Mouse (Mus musculus) embryonic facial prominence, embryonic 13.5 days (tissue): ENCODE results near the gene Ogfod2. TPM values are rescaled to one million over a fixed set of nuclear protein-coding genes. Genes with fewer than 3 reads are reported as not detected.

Experiments used
- ATAC-seq: fragments of 200-750 bp; cut with Nextera tagmentation; 2 replicates; pipeline ENCODE4 v1.8.0; 2017; ENCODE audit warnings: low read depth; ENCODE audit not compliant: insufficient number of reproducible peaks, insufficient read depth, low FRiP score, low TSS enrichment
- H3K27ac ChIP-seq: fragments of 300-500 bp; sonication (generic); 2 replicates; pipeline ENCODE4 v1.5.1; 2015; ENCODE audit warnings: moderate library complexity, mild to moderate bottlenecking, inconsistent platforms
- H3K27me3 ChIP-seq: fragments of 300-500 bp; sonication (generic); 2 replicates; pipeline ENCODE4 v1.6.1; 2015; ENCODE audit warnings: mild to moderate bottlenecking, inconsistent platforms
- H3K36me3 ChIP-seq: fragments of 300-500 bp; sonication (generic); 2 replicates; pipeline ENCODE4 v1.6.1; 2015; ENCODE audit warnings: mild to moderate bottlenecking, inconsistent platforms
- H3K4me1 ChIP-seq: fragments of 300-500 bp; sonication (generic); 2 replicates; pipeline ENCODE4 v1.6.1; 2015; ENCODE audit warnings: inconsistent platforms
- H3K4me2 ChIP-seq: fragments of 300-500 bp; sonication (generic); 2 replicates; pipeline ENCODE4 v1.6.1; 2015; ENCODE audit warnings: moderate library complexity, mild to moderate bottlenecking, inconsistent platforms
- H3K4me3 ChIP-seq: fragments of 300-500 bp; sonication (generic); 2 replicates; pipeline ENCODE4 v1.5.1; 2015; ENCODE audit warnings: mild to moderate bottlenecking, inconsistent platforms
- H3K9ac ChIP-seq: fragments of 300-500 bp; sonication (generic); 2 replicates; pipeline ENCODE4 v1.6.1; 2015; ENCODE audit warnings: mild to moderate bottlenecking, inconsistent platforms
- H3K9me3 ChIP-seq: fragments of 300-500 bp; sonication (generic); 2 replicates; pipeline ENCODE4 v1.6.1; 2016; ENCODE audit warnings: inconsistent platforms
- WGBS: fragments of 180-500 bp; shearing (Covaris S2); methylation state at CpG from one replicate; pipeline ENCODE4 v1.1.7; 2015; ENCODE audit warnings: mixed read lengths; 5-methylcytosine and 5-hydroxymethylcytosine counted together
- polyA plus RNA-seq: library from polyadenylated mRNA; unstranded; fragments of >200 nt; fragmentation: Nextera tagmentation; extraction: Ambion mirVana; gene quantifications from 2 replicates; pipeline ENCODE4 v1.2.1, GENCODE M21; 2015

Ogfod2 gene
- polyA plus RNA-seq, 1 experiment from 2014 or later, result 20.7 TPM

DNA sequence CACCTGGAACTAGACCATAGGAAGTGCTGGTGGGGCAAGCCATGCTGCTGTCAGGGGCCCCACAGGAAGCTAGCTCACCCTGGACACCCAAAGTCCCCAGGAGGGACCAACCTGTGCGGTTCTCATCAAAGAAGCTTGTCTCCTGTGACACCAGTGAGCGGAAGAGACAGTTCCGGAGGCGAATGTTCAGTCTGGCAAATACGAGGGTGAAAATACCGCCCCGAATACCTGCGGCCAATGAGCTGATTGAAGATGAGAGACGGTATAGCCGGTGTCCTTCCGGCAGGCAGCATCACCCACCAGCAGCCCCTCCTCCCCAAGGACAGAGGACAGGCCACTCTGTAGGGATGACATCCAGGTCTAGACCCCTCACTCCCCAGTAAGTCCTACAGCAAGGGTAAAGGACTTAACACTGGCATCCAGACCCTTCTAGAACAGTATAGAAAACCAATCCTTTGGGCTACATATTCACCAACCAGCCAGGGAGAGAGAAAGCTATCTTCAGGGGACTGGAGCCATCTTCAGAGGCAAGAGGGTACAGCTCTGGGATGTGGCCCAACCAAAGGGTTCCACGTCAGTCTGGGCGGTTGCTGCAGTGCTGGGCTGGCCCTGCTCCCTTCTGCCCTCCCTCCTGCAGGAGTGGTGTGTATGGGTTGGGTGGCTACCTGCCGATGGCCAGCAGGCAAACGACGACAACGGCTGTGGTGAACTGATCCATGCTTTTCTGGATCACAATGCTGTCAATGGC is 29.0 kb upstream of the Ogfod2 start:
- WGBS, result 90% methylated on average over 17 of the region's 17 CpGs
- Histone ChIP-seq H3K9me3 (no peaks in the 10 kb centered on the region), H3K27ac (no peak overlapping the region), H3K36me3 (no peaks in the 10 kb centered on the region), H3K4me3 (no peak overlapping the region), H3K9ac (no peak overlapping the region), H3K4me1 (peaks cover 12% of the 10 kb centered on the region; the same call in 1 of the 2 replicates), H3K27me3 (no peaks in the 10 kb centered on the region), H3K4me2 (no peak overlapping the region)
- ATAC-seq, result no peak

DNA sequence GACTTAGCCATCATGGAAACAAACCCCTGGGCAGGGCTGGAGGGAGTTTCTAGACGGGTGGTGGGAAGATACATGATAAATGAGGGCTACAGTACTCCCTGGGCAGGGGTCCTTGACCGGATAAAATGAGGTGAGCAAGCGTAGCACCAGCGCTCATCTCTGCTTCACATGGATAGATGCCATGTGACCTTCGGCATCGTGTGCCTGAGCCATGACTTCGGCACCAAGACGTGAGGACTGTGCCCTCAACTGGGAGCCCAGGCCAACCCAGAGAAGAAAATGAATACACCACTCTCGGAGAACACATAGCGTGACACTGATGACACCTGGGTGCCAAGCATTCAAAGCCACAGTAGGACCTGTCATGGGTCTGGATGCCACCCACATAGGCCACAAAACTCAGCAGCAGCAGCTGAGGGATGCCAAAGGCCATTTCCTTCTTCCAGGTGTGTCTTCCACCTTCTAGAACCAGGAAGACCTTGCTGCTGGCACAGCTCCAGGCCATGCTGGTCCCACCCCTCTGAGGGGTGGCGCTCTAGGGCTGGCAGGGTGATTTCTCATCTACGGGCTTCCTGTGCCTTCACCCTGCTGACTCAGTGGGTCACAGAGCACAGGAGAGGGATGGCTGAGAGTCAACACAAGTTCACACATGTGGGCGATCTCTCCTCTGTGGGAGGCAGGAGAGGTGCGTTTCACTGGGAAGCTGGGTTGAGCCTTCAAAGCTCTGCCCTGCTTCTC is 28.1 kb upstream of the Ogfod2 start:
- Histone ChIP-seq H3K9me3 (no peaks in the 10 kb centered on the region), H3K4me1 (peaks cover 4% of the 10 kb centered on the region; the same call in 1 of the 2 replicates), H3K4me3 (no peak overlapping the region), H3K27ac (no peak overlapping the region), H3K36me3 (no peaks in the 10 kb centered on the region), H3K4me2 (no peak overlapping the region), H3K27me3 (no peaks in the 10 kb centered on the region), H3K9ac (no peak overlapping the region)
- ATAC-seq, result no peak
- WGBS, result 80% methylated on average over 14 of the region's 14 CpGs

DNA sequence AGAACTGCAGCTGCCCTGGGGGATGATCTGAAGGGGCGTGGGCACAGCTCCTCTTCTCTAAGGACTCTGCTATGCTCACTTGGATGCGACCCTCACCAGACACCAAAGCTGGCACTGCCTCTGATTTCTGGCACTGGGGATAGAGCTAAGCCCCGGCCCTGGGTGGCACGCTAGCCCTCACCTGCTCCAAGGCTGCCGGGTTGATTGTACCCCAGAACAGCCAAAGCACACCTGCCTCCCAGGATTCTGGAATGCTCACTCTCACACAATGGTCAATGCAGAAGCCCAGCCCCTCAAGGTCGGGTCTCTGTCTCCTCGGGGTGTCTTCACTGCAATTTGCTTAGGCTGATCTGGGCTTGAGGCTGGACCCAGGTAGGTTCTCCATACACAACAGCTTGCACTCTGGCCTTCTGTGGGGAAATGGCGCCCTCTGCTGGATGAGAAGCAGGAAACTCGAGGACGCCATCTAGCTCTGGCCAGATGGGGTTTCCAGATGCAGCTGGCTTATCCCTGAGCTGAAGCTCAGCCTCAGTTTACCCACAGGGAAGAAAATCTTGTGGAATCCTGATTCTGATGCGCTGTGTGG is 27.4 kb upstream of the Ogfod2 start:
- no peak overlapping the region for H3K4me2 ChIP-seq
- no peaks in the 10 kb centered on the region for H3K27me3 ChIP-seq
- no peaks in the 10 kb centered on the region for H3K9me3 ChIP-seq
- H3K9ac ChIP-seq, result no peak overlapping the region
- ATAC-seq, result no peak
- WGBS, result 41% methylated on average over 11 of the region's 11 CpGs
- no peaks in the 10 kb centered on the region for H3K36me3 ChIP-seq
- H3K4me1 ChIP-seq, result no peaks in the 10 kb centered on the region
- no peak overlapping the region for H3K4me3 ChIP-seq
- no peak overlapping the region for H3K27ac ChIP-seq

DNA sequence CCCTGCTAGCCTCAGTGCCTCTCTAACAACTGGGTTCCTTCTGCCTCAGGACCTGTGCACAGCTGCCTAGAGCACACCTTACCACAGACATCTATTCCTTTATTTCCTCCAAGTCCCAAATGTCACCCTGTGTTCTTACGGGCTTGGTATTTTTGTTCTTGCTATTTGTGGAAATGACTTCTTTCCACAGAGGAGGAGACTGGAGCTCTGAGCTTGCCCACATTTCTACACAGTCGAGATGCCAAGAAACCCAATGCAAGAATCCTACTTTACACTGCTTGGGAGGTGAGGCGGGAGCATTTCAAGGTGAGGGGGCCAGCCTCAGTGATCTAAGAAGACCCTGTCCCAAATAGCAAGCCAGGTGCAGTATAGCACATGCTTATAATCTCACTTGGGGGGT is 26.6 kb upstream of the Ogfod2 start:
- 77% methylated on average over 3 of the region's 3 CpGs for WGBS
- Histone ChIP-seq H3K27me3 (no peaks in the 10 kb centered on the region), H3K9me3 (no peaks in the 10 kb centered on the region), H3K27ac (no peak overlapping the region), H3K4me1 (no peaks in the 10 kb centered on the region), H3K4me2 (no peak overlapping the region), H3K36me3 (no peaks in the 10 kb centered on the region), H3K9ac (peak overlapping the region; percentile 21; the same call in 1 of the 2 replicates), H3K4me3 (no peak overlapping the region)
- ATAC-seq, result no peak

DNA sequence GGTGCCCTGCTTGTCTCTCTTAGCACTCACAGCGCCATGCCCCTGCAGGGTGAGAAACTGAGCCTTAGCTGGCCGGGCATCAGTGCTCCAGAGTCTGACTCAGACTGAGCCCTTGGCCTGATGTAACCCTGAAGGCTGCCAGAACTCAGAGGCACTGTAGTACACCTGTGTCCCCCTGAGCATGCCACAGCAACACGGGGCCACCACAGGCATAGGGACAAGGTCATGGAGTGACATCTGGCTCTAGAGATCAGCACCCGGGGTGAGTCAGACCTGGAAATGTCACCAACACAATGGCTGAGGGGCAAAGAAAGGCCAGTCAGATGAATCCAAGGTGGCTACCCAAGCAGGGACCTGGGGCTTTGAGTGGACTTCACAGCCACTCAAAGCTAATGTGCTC is 25.2 kb upstream of the Ogfod2 start:
- H3K9ac ChIP-seq, result no peak overlapping the region
- H3K27ac ChIP-seq, result no peak overlapping the region
- no peak overlapping the region for H3K4me2 ChIP-seq
- ATAC-seq, result no peak
- H3K27me3 ChIP-seq, result no peaks in the 10 kb centered on the region
- no peaks in the 10 kb centered on the region for H3K36me3 ChIP-seq
- whole genome bisulfite sequencing, result 88% methylated on average over 4 of the region's 4 CpGs
- no peak overlapping the region for H3K4me3 ChIP-seq
- H3K9me3 ChIP-seq, result no peaks in the 10 kb centered on the region
- no peaks in the 10 kb centered on the region for H3K4me1 ChIP-seq

DNA sequence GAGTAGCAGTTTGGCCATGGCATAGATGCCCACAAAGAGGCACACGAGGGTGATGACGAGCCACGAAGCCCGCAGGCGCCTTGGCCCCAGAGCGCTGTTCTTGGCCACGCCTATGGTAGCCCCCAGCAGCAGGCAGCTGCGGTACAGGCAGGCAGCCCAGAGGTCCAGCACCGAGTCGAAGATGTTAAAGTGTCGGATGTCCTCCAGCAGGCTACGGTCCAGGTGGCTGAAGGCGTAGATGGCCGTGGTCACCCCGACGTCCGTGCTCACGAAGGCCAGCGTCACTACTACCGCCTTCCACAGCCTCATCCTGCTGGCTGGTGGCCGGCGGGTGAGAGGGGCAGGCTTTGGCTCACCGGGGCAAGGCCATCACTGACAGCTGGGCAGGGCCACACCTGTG is 22.2 kb upstream of the Ogfod2 start:
- no peak overlapping the region for H3K4me3 ChIP-seq
- peaks cover 7% of the 10 kb centered on the region for H3K27me3 ChIP-seq
- no peak overlapping the region for H3K9ac ChIP-seq
- H3K36me3 ChIP-seq, result no peaks in the 10 kb centered on the region
- peaks cover 5% of the 10 kb centered on the region for H3K4me1 ChIP-seq
- H3K27ac ChIP-seq, result no peak overlapping the region
- ATAC-seq, result no peak
- no peaks in the 10 kb centered on the region for H3K9me3 ChIP-seq
- no peak overlapping the region for H3K4me2 ChIP-seq
- WGBS, result 83% methylated on average over 23 of the region's 23 CpGs

DNA sequence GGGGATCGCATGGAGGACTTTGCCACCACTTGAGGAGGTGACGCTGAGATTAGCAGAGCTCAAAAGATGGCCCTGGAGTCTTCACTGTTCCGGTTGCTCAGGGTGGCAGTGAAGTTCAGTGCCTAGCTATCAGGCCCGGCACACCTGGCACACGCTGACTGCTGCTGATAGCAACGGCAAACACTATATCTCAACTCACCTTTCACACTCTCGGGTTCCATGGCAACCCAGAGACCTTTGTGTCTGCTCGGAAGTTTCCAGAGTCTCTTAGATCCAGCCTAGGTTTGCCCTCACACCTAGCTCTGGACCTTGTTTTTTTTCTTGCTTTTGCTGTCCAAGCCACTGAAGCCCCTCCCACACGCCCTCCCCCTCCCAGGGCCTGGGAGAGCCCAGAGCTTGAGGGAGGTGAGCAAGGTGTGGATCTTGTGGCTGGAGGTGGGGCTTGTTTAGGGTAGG is 20.1 kb upstream of the Ogfod2 start:
- ATAC-seq, result no peak
- H3K9ac ChIP-seq, result no peak overlapping the region
- H3K27me3 ChIP-seq, result peaks cover 20% of the 10 kb centered on the region
- no peak overlapping the region for H3K4me3 ChIP-seq
- H3K4me1 ChIP-seq, result peaks cover 16% of the 10 kb centered on the region
- WGBS, result 68% methylated on average over 9 of the region's 9 CpGs
- H3K9me3 ChIP-seq, result no peaks in the 10 kb centered on the region
- H3K36me3 ChIP-seq, result no peaks in the 10 kb centered on the region
- no peak overlapping the region for H3K27ac ChIP-seq
- H3K4me2 ChIP-seq, result no peak overlapping the region

DNA sequence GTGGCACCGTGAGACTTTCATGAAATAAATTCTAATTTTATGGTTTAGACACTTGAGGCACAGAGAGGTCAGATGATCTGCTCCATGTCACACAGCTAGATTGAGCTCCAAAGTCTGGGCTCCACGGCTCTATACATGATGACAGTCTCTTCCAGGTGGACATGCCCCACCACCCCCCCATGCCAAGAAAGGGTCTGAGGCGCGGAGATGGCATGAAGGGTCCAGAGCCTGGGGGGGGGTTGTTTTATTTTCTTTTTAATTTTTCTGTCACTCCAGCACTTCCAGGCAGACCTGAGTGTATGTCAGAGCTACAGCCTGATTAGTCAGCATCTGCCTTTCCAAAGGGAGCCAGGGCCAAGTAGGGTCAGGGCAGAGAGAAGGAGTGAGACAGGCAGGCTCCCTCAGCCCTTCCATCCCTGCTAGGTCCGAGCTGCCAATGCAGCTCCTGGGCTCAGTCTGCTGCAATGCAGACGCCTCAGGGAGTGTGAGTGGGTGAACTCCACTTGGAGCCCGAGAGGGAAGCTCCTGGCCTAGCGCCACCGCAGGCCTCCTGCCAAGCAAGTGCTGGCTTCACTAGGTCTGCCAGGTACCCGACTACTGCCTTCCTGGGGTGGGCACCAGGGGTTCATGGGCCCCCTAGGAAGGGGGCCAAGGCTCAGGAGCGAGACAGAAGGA is 18.8 kb upstream of the Ogfod2 start:
- H3K36me3 ChIP-seq, result no peaks in the 10 kb centered on the region
- H3K9me3 ChIP-seq, result no peaks in the 10 kb centered on the region
- H3K9ac ChIP-seq, result no peak overlapping the region
- H3K4me3 ChIP-seq, result no peak overlapping the region
- WGBS, result 67% methylated on average over 11 of the region's 11 CpGs
- ATAC-seq, result no peak
- H3K27me3 ChIP-seq, result peaks cover 20% of the 10 kb centered on the region
- H3K4me1 ChIP-seq, result peaks cover 16% of the 10 kb centered on the region
- H3K27ac ChIP-seq, result no peak overlapping the region
- H3K4me2 ChIP-seq, result no peak overlapping the region

DNA sequence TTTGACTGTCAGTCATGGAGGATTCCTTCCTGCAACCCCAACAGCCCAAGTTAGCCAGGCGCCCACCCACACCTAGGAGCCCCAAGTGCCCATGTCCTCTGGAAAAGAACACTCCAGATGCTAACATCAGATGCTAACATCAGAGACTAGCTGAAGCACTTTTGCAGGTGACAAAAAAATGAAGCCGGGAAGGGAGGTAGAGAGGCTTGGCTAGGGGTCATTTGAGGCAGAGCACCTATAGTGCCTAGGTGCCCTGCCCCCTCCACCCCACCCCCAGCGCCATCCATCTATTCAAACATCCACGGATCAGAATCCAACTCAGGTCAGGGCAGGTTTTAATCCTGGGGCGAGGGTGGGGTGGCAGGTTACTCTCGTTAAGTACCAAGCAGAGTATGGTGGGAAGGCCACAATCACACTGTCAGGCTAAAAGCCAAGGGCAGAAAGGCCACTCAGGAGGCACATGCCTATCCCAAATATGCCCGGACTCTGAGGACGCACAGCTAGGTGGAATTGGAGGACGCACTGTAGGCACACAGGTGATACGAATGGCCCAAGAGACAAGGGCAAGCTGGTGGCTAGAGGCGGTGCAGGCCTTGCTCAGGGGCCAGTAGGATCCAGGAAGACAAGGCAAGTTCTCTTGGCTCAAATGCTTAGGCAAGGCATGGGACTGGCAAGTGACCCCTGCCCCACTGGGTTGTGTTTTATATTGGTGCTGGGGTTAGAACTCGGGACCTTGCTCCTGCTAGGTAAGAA is 18.1 kb upstream of the Ogfod2 start:
- Histone ChIP-seq H3K4me3 (no peak overlapping the region), H3K4me2 (no peak overlapping the region), H3K9me3 (no peaks in the 10 kb centered on the region), H3K27ac (no peak overlapping the region), H3K9ac (no peak overlapping the region), H3K4me1 (peaks cover 16% of the 10 kb centered on the region), H3K36me3 (no peaks in the 10 kb centered on the region), H3K27me3 (peaks cover 20% of the 10 kb centered on the region)
- WGBS, result 81% methylated on average over 12 of the region's 12 CpGs
- no peak for ATAC-seq

DNA sequence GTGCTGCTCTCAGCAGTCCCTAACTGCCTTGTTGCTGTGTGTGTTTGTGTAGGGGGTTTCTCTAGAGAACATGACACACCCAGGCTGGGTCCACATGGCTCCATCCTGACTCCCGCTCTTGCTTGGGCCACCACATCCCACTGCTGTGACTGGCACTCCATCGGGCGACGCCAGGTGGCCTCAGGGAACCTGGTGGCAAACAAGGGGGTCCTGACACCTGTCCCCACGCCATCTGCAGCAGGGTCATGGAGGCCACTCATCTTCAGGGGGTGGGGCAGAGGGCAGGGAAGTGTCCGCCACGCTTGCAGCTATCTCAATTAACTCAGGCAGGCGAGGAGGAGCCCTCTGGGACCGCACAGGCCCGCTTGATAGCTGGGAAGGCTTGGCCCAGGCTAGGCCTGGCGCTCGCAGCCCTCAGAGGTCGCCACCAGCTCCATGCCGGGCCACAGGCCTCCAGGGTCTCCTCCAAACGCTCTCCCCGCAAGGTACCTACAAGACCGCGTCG is 17.0 kb upstream of the Ogfod2 start:
- Histone ChIP-seq H3K4me1 (peaks cover 16% of the 10 kb centered on the region), H3K27me3 (peaks cover 20% of the 10 kb centered on the region), H3K4me3 (peak overlapping the region; percentile 54), H3K9me3 (no peaks in the 10 kb centered on the region), H3K27ac (no peak overlapping the region), H3K9ac (peak overlapping the region; percentile 70), H3K36me3 (no peaks in the 10 kb centered on the region), H3K4me2 (peak overlapping the region; percentile 88)
- WGBS, result 12% methylated on average over 19 of the region's 19 CpGs
- ATAC-seq, result no peak
